Mouse (Mus musculus) hindbrain, embryonic 10.5 days (tissue): ENCODE results near the gene Fscn3. TPM values are rescaled to one million over a fixed set of nuclear protein-coding genes. Genes with fewer than 3 reads are reported as not detected.

Experiments used
- DNase-seq: peaks from one replicate; pipeline ENCODE4 v3.0.0-alpha.2; 2017; ENCODE audit warnings: low spot score
- H3K27ac ChIP-seq: fragments of 300-500 bp; sonication (generic); 2 replicates; pipeline ENCODE4 v1.5.1; 2016; ENCODE audit warnings: mild to moderate bottlenecking, moderate library complexity
- H3K27me3 ChIP-seq: fragments of 300-500 bp; sonication (generic); 2 replicates; pipeline ENCODE4 v1.6.1; 2016; ENCODE audit warnings: mild to moderate bottlenecking; ENCODE audit not compliant: poor library complexity, insufficient read depth, severe bottlenecking
- H3K36me3 ChIP-seq: fragments of 300-500 bp; sonication (generic); 2 replicates; pipeline ENCODE4 v1.6.1; 2016; ENCODE audit warnings: mild to moderate bottlenecking, moderate library complexity
- H3K4me1 ChIP-seq: fragments of 300-500 bp; sonication (generic); replicated peaks from 2 replicates; pipeline ENCODE4 v1.6.1; 2016; ENCODE audit warnings: mild to moderate bottlenecking
- H3K4me3 ChIP-seq: fragments of 300-500 bp; sonication (generic); 2 replicates; pipeline ENCODE4 v1.5.1; 2016; ENCODE audit warnings: mild to moderate bottlenecking, moderate library complexity
- H3K9me3 ChIP-seq: fragments of 300-500 bp; sonication (generic); 2 replicates; pipeline ENCODE4 v1.6.1; 2016; ENCODE audit warnings: mild to moderate bottlenecking, moderate library complexity
- WGBS: fragments of 180-500 bp; shearing (Covaris S2); methylation state at CpG from one replicate; pipeline ENCODE4 v1.1.7; 2016; 5-methylcytosine and 5-hydroxymethylcytosine counted together
- polyA plus RNA-seq: library from polyadenylated mRNA; unstranded; fragments of >200 nt; fragmentation: Nextera tagmentation; extraction: Ambion mirVana; gene quantifications from 2 replicates; pipeline ENCODE4 v1.2.1, GENCODE M21; 2016

Gene Fscn3
- polyA plus RNA-seq: not detected in 2 replicates

DNA sequence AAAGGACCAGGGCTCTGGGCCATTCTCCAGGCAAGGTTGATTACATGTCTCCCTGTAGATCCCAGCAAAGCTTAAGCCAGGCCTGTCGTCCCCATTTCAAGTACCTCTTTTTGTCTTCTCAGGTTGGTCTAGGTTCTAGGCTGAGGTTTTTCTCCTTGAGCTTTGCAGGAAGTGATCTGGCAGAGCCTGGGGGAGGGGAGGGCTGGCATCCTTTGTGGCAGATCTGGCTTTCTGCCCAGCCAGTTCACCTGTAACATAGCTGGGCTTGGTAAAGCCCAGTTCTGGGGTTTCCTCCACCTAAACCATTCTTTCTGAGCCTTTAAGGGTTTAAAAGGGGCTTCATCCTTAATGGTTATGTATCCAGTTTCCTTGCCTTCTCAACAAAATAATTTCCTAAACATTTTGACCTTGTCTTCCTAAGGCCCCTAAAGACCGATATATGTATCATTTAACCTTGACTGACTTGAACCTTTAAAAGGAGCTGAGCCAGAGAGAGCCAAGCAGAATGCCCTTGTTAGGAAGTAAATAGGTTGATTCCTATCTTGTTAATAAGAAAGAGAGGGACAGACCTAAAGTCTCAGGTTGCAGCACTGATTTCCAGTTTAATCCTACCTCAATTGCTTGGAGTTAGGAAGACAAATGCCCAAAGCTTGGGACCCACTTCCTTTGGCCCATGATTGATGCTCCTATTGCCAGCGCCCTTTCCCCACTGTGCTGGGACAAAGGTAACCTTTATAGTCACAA lies at the start of gene Fscn3:
Gene Fscn3, plus strand, starts transcription at position 694 of the 744 bp plus-strand sequence.
- H3K9me3 ChIP-seq: no peaks in the 10 kb centered on the region
- no peak for DNase-seq
- 83% methylated on average over 3 of the region's 3 CpGs for WGBS
- H3K27ac ChIP-seq: no peak within 1 kb of the TSS
- peaks cover 27% of the 10 kb centered on the region for H3K36me3 ChIP-seq
- H3K27me3 ChIP-seq: no peaks in the 10 kb centered on the region
- H3K4me1 ChIP-seq: peaks cover 13% of the 10 kb centered on the region
- H3K4me3 ChIP-seq: no peak within 1 kb of the TSS

DNA sequence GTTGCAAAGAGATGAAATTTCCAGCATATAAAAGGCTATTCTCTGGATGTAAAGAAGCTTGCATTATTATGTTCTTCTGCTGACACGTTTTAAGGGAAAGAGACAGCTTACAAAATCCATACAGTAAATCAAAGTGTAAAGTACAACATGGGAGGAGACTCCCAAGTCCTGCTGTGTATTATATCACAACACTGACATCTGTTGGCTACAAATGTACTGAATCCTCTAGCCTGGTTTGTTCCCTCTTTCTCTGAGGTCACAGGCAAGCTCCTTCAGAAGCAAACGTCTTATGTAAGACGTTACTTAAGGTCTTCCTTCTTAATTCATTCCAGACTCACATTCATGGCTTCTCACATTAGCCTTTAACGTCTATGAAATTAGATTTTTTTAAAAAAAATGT lies 45.6 kb upstream of the Fscn3 start:
- H3K27me3 ChIP-seq: no peaks in the 10 kb centered on the region
- no peak for DNase-seq
- no peaks in the 10 kb centered on the region for H3K4me1 ChIP-seq
- H3K9me3 ChIP-seq: no peaks in the 10 kb centered on the region
- H3K36me3 ChIP-seq: no peaks in the 10 kb centered on the region
- H3K27ac ChIP-seq: no peak overlapping the region
- no peak overlapping the region for H3K4me3 ChIP-seq
- 66% methylated on average over 4 of the region's 4 CpGs for WGBS

DNA sequence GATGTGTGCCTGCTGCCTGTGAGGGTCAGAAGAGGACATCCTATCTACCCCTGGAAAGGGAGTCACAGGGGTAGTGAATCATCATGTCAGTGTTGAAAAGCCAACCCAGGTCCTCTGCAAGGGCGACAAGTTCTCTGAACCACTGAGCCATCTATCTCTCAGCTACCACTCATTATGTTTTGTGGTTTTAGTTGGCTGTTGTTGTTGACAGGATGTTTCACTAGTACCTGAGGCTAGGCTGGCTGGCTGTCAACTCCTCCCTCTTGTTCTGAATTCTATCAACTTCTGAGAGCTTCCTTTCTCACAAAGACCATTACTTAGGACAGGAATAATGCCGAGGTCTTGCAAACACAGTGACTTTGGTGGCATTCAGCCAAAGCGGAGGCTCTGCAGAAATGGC lies 42.4 kb upstream of the Fscn3 start:
- WGBS: 85% methylated on average over 3 of the region's 3 CpGs
- H3K4me1 ChIP-seq: no peaks in the 10 kb centered on the region
- no peaks in the 10 kb centered on the region for H3K9me3 ChIP-seq
- DNase-seq: no peak
- no peaks in the 10 kb centered on the region for H3K36me3 ChIP-seq
- H3K4me3 ChIP-seq: no peak overlapping the region
- H3K27me3 ChIP-seq: no peaks in the 10 kb centered on the region
- no peak overlapping the region for H3K27ac ChIP-seq

DNA sequence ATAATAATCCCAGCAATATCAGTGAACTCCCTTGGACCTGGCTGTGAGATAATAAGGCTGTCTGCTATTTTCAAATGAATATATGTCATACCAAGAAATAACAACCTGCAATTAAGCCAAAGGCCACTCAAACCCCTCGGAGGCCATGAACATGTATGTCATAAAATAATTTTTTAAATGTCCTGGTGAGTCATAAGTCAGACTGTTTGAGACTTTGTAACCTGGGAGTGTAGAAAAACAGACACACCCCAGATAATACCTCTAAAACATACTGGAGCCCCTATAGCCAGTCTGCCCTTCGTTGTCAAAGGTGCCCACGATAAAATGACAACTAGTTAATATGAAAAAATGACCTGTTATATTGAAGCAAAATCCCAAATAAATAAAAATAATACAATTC lies 38.6 kb upstream of the Fscn3 start:
- WGBS: 95% methylated on average over 3 of the region's 3 CpGs
- no peaks in the 10 kb centered on the region for H3K36me3 ChIP-seq
- H3K27ac ChIP-seq: no peak overlapping the region
- DNase-seq: no peak
- no peaks in the 10 kb centered on the region for H3K9me3 ChIP-seq
- no peaks in the 10 kb centered on the region for H3K4me1 ChIP-seq
- peaks cover under 1% of the 10 kb centered on the region; the same call in 1 of the 2 replicates for H3K27me3 ChIP-seq
- H3K4me3 ChIP-seq: no peak overlapping the region

DNA sequence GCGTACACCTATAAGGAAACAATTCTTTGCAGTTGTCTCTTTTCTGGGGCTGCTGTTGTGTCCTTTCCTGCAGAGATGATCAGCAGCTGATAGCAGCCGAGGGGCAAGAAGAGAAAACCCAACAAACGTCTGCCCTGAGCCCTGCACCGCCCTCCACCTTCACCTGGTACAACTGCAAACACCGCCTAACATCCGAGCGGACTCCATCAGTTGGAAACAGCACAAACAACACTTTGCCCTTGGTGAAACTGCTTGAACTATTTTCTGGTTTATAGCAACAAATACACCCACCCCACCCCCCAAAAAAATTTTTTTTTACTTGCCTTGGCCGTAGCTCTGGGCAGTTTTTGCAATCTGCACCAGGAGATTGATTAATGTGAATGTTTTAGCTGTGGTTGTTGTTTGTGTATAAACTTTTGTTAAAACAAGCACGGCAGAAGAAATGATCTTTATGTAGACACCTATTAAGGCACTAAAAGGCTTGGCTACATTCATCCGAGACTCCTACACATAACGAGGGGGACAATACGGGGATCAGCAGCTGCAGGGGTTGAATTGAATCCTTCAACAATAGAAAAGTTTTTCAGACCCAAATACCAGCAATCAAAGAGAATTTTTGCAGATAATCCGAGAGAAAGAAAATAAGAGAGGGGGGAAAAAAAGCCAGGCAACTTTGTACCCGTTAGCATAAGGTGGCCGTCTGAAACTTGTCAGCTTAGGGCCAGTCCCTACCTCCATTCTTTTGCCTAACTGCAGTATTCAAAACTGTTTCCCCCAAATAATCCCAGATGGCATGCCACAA lies 31.3 kb upstream of the Fscn3 start:
- Histone ChIP-seq H3K4me3 (peak overlapping the region; percentile 60), H3K27me3 (peaks cover 27% of the 10 kb centered on the region), H3K4me1 (peaks cover 10% of the 10 kb centered on the region), H3K9me3 (0 out of 2 replicates have a peak, but pooled peaks cover 3% of the 10 kb centered on the region), H3K27ac (peak overlapping the region; percentile 87), H3K36me3 (no peaks in the 10 kb centered on the region)
- DNase-seq: peak; percentile 15
- 20% methylated on average over 15 of the region's 15 CpGs for WGBS

DNA sequence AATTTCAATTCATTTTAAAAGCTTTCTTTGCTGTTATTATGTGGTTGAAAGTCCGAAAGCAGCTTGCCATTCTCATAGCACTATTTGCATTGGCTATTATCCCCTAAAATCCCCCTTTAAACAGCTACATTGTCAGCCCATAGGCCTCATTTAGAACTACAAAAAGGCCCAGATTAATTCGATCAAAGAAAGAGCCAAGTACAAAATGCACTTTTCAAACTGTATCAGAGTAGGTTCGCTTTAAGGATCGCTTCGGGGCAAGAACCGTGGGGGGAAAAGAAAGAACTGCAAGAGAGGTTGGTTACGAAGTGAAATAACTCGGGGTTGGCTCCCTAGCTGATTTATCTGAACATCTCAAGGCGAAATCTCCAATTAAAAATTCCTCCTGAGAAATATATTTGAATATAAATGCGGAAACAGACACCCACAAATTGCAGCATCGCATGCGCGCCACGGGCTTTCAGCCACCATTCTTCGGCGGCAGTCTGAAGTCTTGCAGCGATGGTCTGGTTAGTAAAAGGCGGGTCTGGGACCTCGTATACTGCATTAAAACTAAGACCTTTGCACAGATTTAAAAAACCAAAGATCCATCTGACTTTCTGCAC lies 30.6 kb upstream of the Fscn3 start:
- peak overlapping the region; percentile 60 for H3K4me3 ChIP-seq
- no peaks in the 10 kb centered on the region for H3K36me3 ChIP-seq
- H3K9me3 ChIP-seq: 0 out of 2 replicates have a peak, but pooled peaks cover 3% of the 10 kb centered on the region
- H3K27me3 ChIP-seq: peaks cover 27% of the 10 kb centered on the region
- under 1% methylated on average over 19 of the region's 19 CpGs for WGBS
- H3K27ac ChIP-seq: peak overlapping the region; percentile 87
- peaks cover 10% of the 10 kb centered on the region for H3K4me1 ChIP-seq
- peak; percentile 53 for DNase-seq

DNA sequence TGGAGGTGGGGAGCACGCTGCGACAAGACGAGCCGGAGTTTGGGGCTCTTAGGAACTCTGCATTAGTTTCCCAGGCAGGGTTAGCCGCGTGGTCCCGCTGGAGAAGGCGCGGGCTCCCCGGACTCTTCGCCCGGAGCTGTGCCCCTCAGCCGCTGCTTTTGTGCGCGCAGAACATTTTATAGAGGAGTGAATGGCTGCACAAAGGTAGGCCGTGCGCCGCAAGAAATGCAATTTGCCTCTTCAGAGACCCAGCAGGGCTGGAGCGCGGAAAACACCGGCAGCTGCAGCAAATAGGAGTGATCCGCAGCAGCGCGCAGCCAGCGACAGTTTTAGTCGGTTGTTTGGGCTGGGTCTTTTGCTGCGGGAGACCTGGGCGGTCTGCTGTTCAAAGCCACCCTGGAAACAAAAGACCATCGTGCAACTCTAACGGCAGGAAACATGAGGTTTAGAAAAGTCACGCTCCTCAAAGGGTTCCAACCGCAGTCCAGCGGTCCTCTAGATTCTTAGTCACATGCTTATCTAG lies 29.8 kb upstream of the Fscn3 start, which contains the start of gene Zfp800:
Gene Zfp800, minus strand, starts transcription at position 325 of the 523 bp plus-strand sequence.
- Histone ChIP-seq H3K4me1 (peaks cover 10% of the 10 kb centered on the region), H3K27me3 (peaks cover 27% of the 10 kb centered on the region), H3K27ac (peak within 1 kb of the TSS; percentile 87), H3K36me3 (no peaks in the 10 kb centered on the region), H3K9me3 (0 out of 2 replicates have a peak, but pooled peaks cover 3% of the 10 kb centered on the region), H3K4me3 (peak within 1 kb of the TSS; percentile 60)
- DNase-seq: peak; percentile 71
- under 1% methylated on average over 33 of the region's 33 CpGs for WGBS

DNA sequence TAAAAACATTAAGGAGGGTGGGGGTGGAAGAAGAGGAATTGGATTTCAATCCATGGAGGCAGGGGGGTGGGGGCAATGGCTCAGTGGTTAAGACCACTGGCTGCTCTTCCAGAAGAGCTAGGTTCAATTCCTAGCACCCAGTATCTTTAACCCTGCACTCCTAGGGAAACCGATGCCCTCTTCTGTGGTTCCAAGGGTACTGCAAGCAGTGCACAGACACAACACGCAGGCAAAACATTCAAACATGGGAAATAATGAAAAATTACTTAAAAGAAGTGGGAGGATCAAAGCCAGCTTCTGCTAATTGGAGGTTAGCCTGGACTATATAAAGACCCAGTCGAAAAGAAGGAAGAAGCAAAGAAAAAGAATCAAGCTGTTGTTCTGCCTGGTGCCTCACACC lies 28.9 kb upstream of the Fscn3 start:
- Histone ChIP-seq H3K27ac (no peak overlapping the region), H3K27me3 (peaks cover 27% of the 10 kb centered on the region), H3K36me3 (no peaks in the 10 kb centered on the region), H3K4me1 (peaks cover 10% of the 10 kb centered on the region), H3K4me3 (no peak overlapping the region), H3K9me3 (0 out of 2 replicates have a peak, but pooled peaks cover 3% of the 10 kb centered on the region)
- DNase-seq: no peak
- 80% methylated on average over 3 of the region's 3 CpGs for WGBS

DNA sequence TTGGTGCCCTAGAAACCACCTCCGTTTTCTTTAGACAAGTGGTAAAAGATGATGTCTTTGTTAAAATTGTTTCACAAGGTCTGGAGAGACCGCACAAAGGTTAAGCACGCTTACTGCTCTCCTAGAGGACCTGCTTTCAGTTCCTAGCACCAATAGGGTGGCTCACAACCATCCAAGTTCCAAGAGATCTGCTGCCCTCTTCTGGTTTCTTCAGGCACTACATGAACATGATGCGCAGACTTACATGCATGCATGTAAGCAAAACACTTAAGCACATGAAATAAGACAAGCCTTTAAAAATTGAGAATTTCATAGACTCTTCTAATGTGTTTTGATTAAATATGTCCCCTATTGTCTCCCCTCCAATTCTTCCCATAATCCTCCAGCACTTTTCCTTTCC lies 27.8 kb upstream of the Fscn3 start:
- Histone ChIP-seq H3K36me3 (no peaks in the 10 kb centered on the region), H3K9me3 (0 out of 2 replicates have a peak, but pooled peaks cover 9% of the 10 kb centered on the region), H3K4me1 (peaks cover 10% of the 10 kb centered on the region), H3K27me3 (peaks cover 24% of the 10 kb centered on the region), H3K4me3 (no peak overlapping the region), H3K27ac (no peak overlapping the region)
- no peak for DNase-seq
- WGBS: 90% methylated on average over 4 of the region's 4 CpGs

DNA sequence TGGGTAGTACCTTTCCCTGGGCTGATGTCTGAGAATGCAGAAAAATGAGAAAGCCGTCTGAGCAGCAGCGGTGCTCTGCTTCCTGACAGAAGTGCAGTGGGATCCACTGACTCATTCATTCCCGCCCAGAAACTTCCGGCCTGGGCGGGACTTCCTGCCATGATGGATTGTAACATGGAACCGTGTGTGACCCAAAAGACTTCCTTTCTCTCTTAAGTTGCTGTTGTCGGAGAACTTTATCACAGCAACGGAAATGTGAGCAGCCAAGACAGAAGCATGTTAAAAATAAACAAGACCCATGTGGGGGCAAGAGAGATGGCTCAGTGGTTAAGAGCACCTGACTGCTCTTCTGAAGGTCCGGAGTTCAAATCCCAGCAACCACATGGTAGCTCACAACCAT lies 17.5 kb upstream of the Fscn3 start:
- DNase-seq: no peak
- WGBS: 88% methylated on average over 9 of the region's 9 CpGs
- Histone ChIP-seq H3K27me3 (no peaks in the 10 kb centered on the region), H3K4me1 (no peaks in the 10 kb centered on the region), H3K9me3 (0 out of 2 replicates have a peak, but pooled peaks cover 2% of the 10 kb centered on the region), H3K36me3 (peaks cover 19% of the 10 kb centered on the region), H3K27ac (no peak overlapping the region), H3K4me3 (no peak overlapping the region)

DNA sequence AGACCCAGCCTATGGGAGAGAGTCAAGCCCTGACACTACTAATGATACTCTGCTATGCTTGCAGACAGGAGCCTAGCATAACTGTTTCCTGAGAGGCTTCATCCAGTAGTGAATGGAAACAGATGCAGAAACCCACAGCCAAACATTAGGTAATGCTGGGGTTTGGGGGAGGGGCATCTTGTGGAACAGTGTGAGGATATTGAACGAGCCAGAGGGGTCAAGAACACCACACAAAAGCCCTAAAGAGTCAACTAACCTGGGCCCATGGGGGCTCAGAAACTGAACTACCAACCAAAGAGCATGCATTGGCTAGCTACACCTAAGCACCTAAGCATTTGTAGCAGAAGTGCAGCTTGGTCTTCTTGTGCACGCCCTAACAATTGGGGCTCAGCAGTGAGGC lies 16.4 kb upstream of the Fscn3 start:
- Histone ChIP-seq H3K27me3 (no peaks in the 10 kb centered on the region), H3K9me3 (no peaks in the 10 kb centered on the region), H3K4me3 (no peak overlapping the region), H3K36me3 (peaks cover 31% of the 10 kb centered on the region), H3K27ac (no peak overlapping the region), H3K4me1 (no peaks in the 10 kb centered on the region)
- 79% methylated on average over 2 of the region's 2 CpGs for WGBS
- no peak for DNase-seq

DNA sequence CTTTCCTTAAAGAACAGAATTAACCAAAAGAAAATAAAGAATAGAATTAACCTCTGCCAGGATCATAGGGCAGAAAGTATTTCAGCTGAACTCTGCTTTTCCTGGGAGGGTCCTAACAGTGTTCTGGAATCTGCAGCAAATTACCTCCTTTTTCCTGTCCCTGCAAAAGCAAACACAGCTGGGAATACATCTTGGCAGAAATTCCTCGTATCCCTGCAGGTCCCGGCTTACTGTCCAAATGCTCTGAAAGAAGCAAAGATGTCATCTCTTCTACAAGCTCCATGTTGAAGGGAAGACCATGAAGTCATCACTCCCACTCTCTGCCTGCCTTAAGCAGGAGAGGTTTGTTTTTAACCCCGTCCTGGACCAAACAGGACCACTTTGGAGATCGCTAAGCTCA lies 10.6 kb upstream of the Fscn3 start:
- Histone ChIP-seq H3K36me3 (peaks cover 67% of the 10 kb centered on the region), H3K27me3 (no peaks in the 10 kb centered on the region), H3K9me3 (no peaks in the 10 kb centered on the region), H3K27ac (no peak overlapping the region), H3K4me3 (no peak overlapping the region), H3K4me1 (peaks cover 27% of the 10 kb centered on the region)
- WGBS: 76% methylated on average over 4 of the region's 4 CpGs
- no peak for DNase-seq
